Mouse (Mus musculus) spleen, adult 2 months (tissue): ENCODE results near the gene Smarcal1.

Source experiments
- CTCF ChIP-seq: fragments of 200-500 bp; IDR thresholded peaks from 2 replicates; pipeline ENCODE4 v1.5.1; 2011; ENCODE audit warnings: mild to moderate bottlenecking, inconsistent platforms; ENCODE audit not compliant: insufficient read depth, insufficient read length, insufficient replicate concordance; ENCODE audit errors: extremely low read depth
- POLR2A ChIP-seq: fragments of 200-500 bp; IDR thresholded peaks from 2 replicates; pipeline ENCODE4 v1.6.1; 2011; ENCODE audit warnings: low read depth, low read length, inconsistent platforms

DNA sequence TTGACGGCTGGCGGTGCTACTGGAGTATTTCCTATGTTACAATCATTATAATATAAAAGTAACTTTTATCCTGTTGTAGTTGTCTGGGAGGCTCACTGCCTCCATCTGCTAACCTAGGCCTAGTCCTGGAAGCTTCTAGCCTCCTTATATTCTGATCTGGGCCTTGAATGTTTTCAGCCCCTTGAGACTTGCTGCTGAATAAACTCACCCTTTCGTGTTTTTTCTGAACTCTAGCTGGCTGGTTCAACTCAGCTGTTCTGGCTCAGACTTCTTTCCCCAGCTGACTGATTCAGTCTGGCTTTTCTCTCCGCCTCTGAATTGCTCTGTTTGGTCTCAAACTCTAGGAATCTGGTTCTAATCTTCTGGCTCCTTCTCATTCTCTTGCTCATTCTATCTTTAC is 855 bp downstream of the Smarcal1 start:
- TF ChIP-seq POLR2A = no peak
- no peak for TF ChIP-seq CTCF
